Mouse (Mus musculus) B cell, adult (primary cell): ENCODE results near the gene Trip12. TPM values are rescaled to one million over a fixed set of nuclear protein-coding genes. Genes with fewer than 3 reads are reported as not detected.

Experiments used
- total RNA-seq: library from RNA; stranded (reverse); gene quantifications from 4 replicates; pipeline ENCODE4 v1.2.4, GENCODE M21; 2023; ENCODE audit not compliant: inconsistent age

The Trip12 gene
- 242 to 346 TPM (median 307 TPM) in 4 replicates for total RNA-seq

GRCm38 (mm10) chr1:84840018-84840664 lies at the start of gene Trip12:
Trip12 (minus strand) TSS chr1:84840516.

GRCm38 (mm10) chr1:84839309-84840017 lies 853 bp downstream of the Trip12 start, which contains the start of gene Fbxo36:
Fbxo36 (plus strand) TSS chr1:84839841.

GRCm38 (mm10) chr1:84695517-84696411 lies 144.6 kb downstream of the Trip12 start, which contains the start of gene Dner:
Dner (minus strand) TSS chr1:84696221.

Other genes with a start within 250 kb of the Trip12 start
- not detected in 4 replicates for gene Dner, start 144.3 kb downstream of the Trip12 start, total RNA-seq
- gene Fbxo36, start 675 bp downstream of the Trip12 start, total RNA-seq, result 0.58 to 1.5 TPM (median 0.60 TPM) in 3 of 4 replicates, not detected in the other
- not detected in 4 replicates for gene Slc16a14, start 94.6 kb upstream of the Trip12 start, total RNA-seq